Mouse (Mus musculus): ENCODE measurements at regions not wholly inside any gene's neighbourhood (a gene's known extent, or its start where the extent isn't known, plus 50 kb on each side); places are given as distances from the start of the nearest gene placed in this dataset.

GRCm38 (mm10) chr14:99416169-99416568, 117.7 kb downstream of the Klf5 start:
- Histone ChIP-seq H3K27ac (ENCODE audit: low read depth, low read length) (no peak overlapping the region), H3K27me3 (ENCODE audit: insufficient read depth, low read length) (no peaks in the 10 kb centered on the region), H3K9me3 (ENCODE audit: low read length) (no peaks in the 10 kb centered on the region), H3K36me3 (ENCODE audit: insufficient read depth, low read length) (no peaks in the 10 kb centered on the region), H3K4me3 (ENCODE audit: low read depth, low read length) (no peak overlapping the region), H3K9ac (replicated peaks; ENCODE audit: low read length, poor library complexity, severe bottlenecking) (no peak overlapping the region), H3K4me2 (ENCODE audit: low read depth, low read length, poor library complexity, severe bottlenecking) (no peak overlapping the region), H3K4me1 (ENCODE audit: insufficient read depth, low read length) (no peaks in the 10 kb centered on the region)
- 70% methylated on average over 3 of the region's 3 CpGs for WGBS
- no peak for TF ChIP-seq CTCF (IDR thresholded peaks at IDR 0.05)
- ATAC-seq (ENCODE audit: low FRiP score), result no peak
- no peak for DNase-seq (ENCODE audit: low spot score)

DNA sequence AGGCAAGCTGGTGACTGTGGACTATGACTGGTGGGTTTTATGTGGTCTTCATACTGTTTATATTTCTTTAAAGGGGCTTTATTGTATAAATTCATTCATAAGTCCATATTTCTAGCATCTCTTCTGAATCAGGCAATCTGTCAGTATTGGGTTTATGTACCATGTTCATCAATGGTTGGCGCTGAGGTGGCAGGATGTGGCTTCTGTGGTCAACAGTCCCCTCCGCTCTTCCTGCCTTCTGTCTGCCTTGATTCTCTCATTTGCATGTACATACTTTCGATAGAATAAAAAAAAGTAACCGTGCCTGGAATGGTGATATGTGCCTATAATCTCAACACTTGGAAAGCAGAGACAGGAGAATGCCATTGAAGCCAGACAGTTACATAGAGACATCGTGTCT, 120.5 kb downstream of the Klf5 start:
- H3K4me3 ChIP-seq (ENCODE audit: low read depth, low read length), result no peak overlapping the region
- TF ChIP-seq CTCF (IDR thresholded peaks at IDR 0.05), result no peak
- no peak for ATAC-seq (ENCODE audit: low FRiP score)

DNA sequence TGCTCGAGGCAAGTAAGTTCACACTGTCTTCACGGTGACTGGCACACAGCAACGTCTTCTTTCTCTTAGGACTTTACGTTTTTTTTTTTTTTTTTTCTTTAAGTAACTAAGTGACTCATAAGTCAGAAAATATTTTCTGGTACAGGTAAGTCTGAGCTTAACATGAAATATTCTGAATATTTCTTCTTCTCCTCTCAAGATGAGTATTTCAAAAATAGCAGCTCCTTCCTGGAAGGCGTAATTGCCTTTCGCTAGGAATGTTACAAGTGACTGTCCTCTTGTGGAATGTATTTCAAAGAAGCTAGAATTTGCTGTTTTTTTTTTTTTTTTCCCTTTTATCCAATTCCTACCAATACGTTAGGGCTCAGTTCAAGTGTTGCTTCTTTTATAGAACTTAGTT, 124.8 kb downstream of the Klf5 start:
- H3K4me1 ChIP-seq (ENCODE audit: insufficient read depth, low read length), result no peaks in the 10 kb centered on the region
- no peak for ATAC-seq (ENCODE audit: low FRiP score)
- no peaks in the 10 kb centered on the region for H3K9me3 ChIP-seq (ENCODE audit: low read length)
- WGBS, result 78% methylated on average over 7 of the region's 7 CpGs
- TF ChIP-seq CTCF (IDR thresholded peaks at IDR 0.05), result no peak
- no peak overlapping the region for H3K27ac ChIP-seq (ENCODE audit: low read depth, low read length)
- no peak overlapping the region for H3K4me2 ChIP-seq (ENCODE audit: low read depth, low read length, poor library complexity, severe bottlenecking)
- H3K4me3 ChIP-seq (ENCODE audit: low read depth, low read length), result no peak overlapping the region
- no peaks in the 10 kb centered on the region for H3K27me3 ChIP-seq (ENCODE audit: insufficient read depth, low read length)
- no peaks in the 10 kb centered on the region for H3K36me3 ChIP-seq (ENCODE audit: insufficient read depth, low read length)
- H3K9ac ChIP-seq (replicated peaks; ENCODE audit: low read length, poor library complexity, severe bottlenecking), result no peak overlapping the region
- no peak for DNase-seq (ENCODE audit: low spot score)

More for the DNA sequence above, 120.5 kb downstream of the Klf5 start:
- Histone ChIP-seq H3K4me1 (ENCODE audit: insufficient read depth, low read length) (no peaks in the 10 kb centered on the region), H3K4me2 (ENCODE audit: low read depth, low read length, poor library complexity, severe bottlenecking) (no peak overlapping the region), H3K9me3 (ENCODE audit: low read length) (no peaks in the 10 kb centered on the region), H3K9ac (replicated peaks; ENCODE audit: low read length, poor library complexity, severe bottlenecking) (no peak overlapping the region), H3K27ac (ENCODE audit: low read depth, low read length) (no peak overlapping the region), H3K27me3 (ENCODE audit: insufficient read depth, low read length) (no peaks in the 10 kb centered on the region), H3K36me3 (ENCODE audit: insufficient read depth, low read length) (no peaks in the 10 kb centered on the region)
- no peak for DNase-seq (ENCODE audit: low spot score)
- 96% methylated on average over 5 of the region's 5 CpGs for WGBS

DNA sequence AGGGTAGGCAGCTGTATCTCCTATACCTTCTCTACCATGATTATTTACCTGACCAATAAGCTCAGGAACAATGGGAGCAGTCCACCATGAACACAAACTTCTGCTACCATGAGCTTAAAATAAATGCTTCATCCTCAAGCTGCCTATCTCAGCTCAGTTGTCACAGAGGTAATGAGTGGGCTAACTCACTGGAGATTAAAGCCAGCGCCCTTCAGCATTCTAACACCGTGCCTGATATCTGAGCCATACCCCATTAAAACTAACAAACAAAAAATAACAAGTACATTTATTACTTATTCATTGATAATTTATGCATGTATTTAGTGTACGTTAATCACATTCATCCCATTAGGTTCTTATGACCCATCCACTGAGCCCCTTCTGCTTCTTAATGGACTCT, 128.6 kb downstream of the Klf5 start:
- Histone ChIP-seq H3K9ac (replicated peaks; ENCODE audit: low read length, poor library complexity, severe bottlenecking) (no peak overlapping the region), H3K4me2 (ENCODE audit: low read depth, low read length, poor library complexity, severe bottlenecking) (no peak overlapping the region), H3K4me3 (ENCODE audit: low read depth, low read length) (no peak overlapping the region), H3K4me1 (ENCODE audit: insufficient read depth, low read length) (no peaks in the 10 kb centered on the region), H3K27ac (ENCODE audit: low read depth, low read length) (no peak overlapping the region), H3K9me3 (ENCODE audit: low read length) (no peaks in the 10 kb centered on the region), H3K36me3 (ENCODE audit: insufficient read depth, low read length) (no peaks in the 10 kb centered on the region), H3K27me3 (ENCODE audit: insufficient read depth, low read length) (no peaks in the 10 kb centered on the region)
- DNase-seq (ENCODE audit: low spot score), result no peak
- no peak for ATAC-seq (ENCODE audit: low FRiP score)
- no peak for TF ChIP-seq CTCF (IDR thresholded peaks at IDR 0.05)
- WGBS, result 90% methylated on average over 3 of the region's 3 CpGs

DNA sequence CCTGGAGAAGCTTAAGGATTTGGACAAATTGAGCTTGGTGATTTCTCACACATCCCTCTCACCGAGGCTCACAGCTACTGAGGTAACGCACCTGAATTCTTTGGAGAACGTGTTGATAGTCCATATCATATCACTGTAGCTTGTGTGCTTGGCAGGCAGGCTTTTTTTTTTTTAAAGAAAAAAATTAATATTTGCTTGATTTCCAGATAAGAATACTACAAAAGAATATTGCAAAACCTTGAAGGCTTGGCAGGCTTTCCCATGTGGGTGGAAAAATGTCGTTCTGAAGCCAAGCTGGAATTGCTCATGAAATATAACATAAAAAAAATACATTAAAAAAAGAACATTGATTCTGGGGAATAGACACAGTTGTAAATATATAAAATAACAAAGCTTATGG, 131.8 kb downstream of the Klf5 start:
- H3K4me2 ChIP-seq (ENCODE audit: low read depth, low read length, poor library complexity, severe bottlenecking), result no peak overlapping the region
- no peaks in the 10 kb centered on the region for H3K36me3 ChIP-seq (ENCODE audit: insufficient read depth, low read length)
- TF ChIP-seq CTCF (IDR thresholded peaks at IDR 0.05), result no peak
- H3K27ac ChIP-seq (ENCODE audit: low read depth, low read length), result no peak overlapping the region
- H3K9me3 ChIP-seq (ENCODE audit: low read length), result no peaks in the 10 kb centered on the region
- no peak overlapping the region for H3K9ac ChIP-seq (replicated peaks; ENCODE audit: low read length, poor library complexity, severe bottlenecking)
- DNase-seq (ENCODE audit: low spot score) (no peak), ATAC-seq (ENCODE audit: low FRiP score) (no peak)
- H3K27me3 ChIP-seq (ENCODE audit: insufficient read depth, low read length), result no peaks in the 10 kb centered on the region
- 82% methylated on average over 4 of the region's 4 CpGs for WGBS
- H3K4me1 ChIP-seq (ENCODE audit: insufficient read depth, low read length), result no peaks in the 10 kb centered on the region
- H3K4me3 ChIP-seq (ENCODE audit: low read depth, low read length), result no peak overlapping the region

- DNase-seq (ENCODE audit: low spot score) (no peak), ATAC-seq (ENCODE audit: low FRiP score) (no peak)
- H3K4me3 ChIP-seq (ENCODE audit: low read depth, low read length), result no peak overlapping the region
- WGBS, result 96% methylated on average over 7 of the region's 7 CpGs
- H3K4me1 ChIP-seq (ENCODE audit: insufficient read depth, low read length), result no peaks in the 10 kb centered on the region
- no peaks in the 10 kb centered on the region for H3K36me3 ChIP-seq (ENCODE audit: insufficient read depth, low read length)
- H3K9ac ChIP-seq (replicated peaks; ENCODE audit: low read length, poor library complexity, severe bottlenecking), result no peak overlapping the region
- H3K4me2 ChIP-seq (ENCODE audit: low read depth, low read length, poor library complexity, severe bottlenecking), result no peak overlapping the region
- H3K9me3 ChIP-seq (ENCODE audit: low read length), result no peaks in the 10 kb centered on the region
- no peak for TF ChIP-seq CTCF (IDR thresholded peaks at IDR 0.05)
- H3K27ac ChIP-seq (ENCODE audit: low read depth, low read length), result no peak overlapping the region
- H3K27me3 ChIP-seq (ENCODE audit: insufficient read depth, low read length), result no peaks in the 10 kb centered on the region
Measured at GRCm38 (mm10) chr14:99431697-99432096, 133.2 kb downstream of the Klf5 start.

DNA sequence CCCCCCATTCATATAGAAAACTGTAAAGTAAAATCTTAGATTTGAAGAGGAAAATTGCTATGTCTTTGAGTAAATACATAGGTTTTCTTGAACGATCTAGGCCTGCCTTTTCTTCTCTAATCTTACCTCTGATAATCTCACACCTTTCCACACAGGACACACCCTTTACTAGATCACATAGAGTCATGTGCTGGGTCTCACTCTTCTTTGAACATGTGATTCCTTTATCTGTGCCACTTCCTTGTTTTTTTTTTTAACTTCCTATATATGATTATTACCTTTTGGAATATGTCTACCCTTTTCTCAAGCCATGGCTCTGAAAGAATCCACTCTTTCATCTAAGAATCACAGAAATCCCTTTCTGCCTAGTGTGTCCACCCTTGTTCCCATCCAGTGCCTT, 136.2 kb downstream of the Klf5 start:
- H3K4me2 ChIP-seq (ENCODE audit: low read depth, low read length, poor library complexity, severe bottlenecking), result no peak overlapping the region
- no peaks in the 10 kb centered on the region for H3K9me3 ChIP-seq (ENCODE audit: low read length)
- H3K36me3 ChIP-seq (ENCODE audit: insufficient read depth, low read length), result no peaks in the 10 kb centered on the region
- H3K9ac ChIP-seq (replicated peaks; ENCODE audit: low read length, poor library complexity, severe bottlenecking), result no peak overlapping the region
- 97% methylated on average over 1 of the region's 1 CpGs for WGBS
- TF ChIP-seq CTCF (IDR thresholded peaks at IDR 0.05), result no peak
- no peak for ATAC-seq (ENCODE audit: low FRiP score)
- no peak overlapping the region for H3K4me3 ChIP-seq (ENCODE audit: low read depth, low read length)
- no peaks in the 10 kb centered on the region for H3K27me3 ChIP-seq (ENCODE audit: insufficient read depth, low read length)
- H3K4me1 ChIP-seq (ENCODE audit: insufficient read depth, low read length), result no peaks in the 10 kb centered on the region
- no peak overlapping the region for H3K27ac ChIP-seq (ENCODE audit: low read depth, low read length)
- no peak for DNase-seq (ENCODE audit: low spot score)

All from midbrain, postnatal 0 days (tissue).